Mouse (Mus musculus): ENCODE data around the gene Gm867. TPM values are rescaled to one million over a fixed set of nuclear protein-coding genes. Genes with fewer than 3 reads are reported as not detected.

The Gm867 gene
- polyA plus RNA-seq, 1 experiment from 2014 or later, result not detected

DNA sequence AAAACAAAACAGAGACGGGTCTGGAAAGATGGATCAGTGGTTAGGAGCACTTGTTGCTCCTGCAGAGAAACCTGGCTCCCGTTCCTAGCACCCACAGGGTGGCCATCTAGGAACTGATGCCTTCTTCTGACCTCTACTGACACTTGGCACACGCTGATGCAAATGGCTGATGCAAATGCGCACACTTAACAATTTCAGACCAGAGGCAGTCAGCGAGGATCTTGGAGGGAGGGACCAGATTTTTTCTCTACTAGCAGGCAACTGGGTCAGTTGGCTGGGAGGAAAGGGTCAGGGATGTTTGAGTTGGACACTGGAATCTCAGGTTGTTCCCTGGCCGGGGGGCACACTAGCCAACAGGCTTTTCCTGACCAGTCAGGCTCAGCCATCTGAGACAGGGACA is 7.6 kb downstream of the Gm867 start, which contains the start of gene Chchd10:
TSS of gene Chchd10 (plus strand) at position 240 of the 400 bp plus-strand sequence.
- 21% methylated on average over 6 of the region's 6 CpGs for WGBS
- H3K27ac ChIP-seq, result peak within 1 kb of the TSS; percentile 85
- H3K4me3 ChIP-seq, result peak within 1 kb of the TSS; percentile 71
- H3K36me3 ChIP-seq, result peaks cover 7% of the 10 kb centered on the region
- H3K9me3 ChIP-seq, result no peaks in the 10 kb centered on the region
- peak within 1 kb of the TSS; percentile 96 for H3K9ac ChIP-seq
- peaks cover 51% of the 10 kb centered on the region for H3K4me1 ChIP-seq
- peaks cover 32% of the 10 kb centered on the region for H3K27me3 ChIP-seq
- ATAC-seq (ENCODE audit: low FRiP score, low read depth), result no peak
- peak within 1 kb of the TSS; percentile 89 for H3K4me2 ChIP-seq (replicated peaks)

DNA sequence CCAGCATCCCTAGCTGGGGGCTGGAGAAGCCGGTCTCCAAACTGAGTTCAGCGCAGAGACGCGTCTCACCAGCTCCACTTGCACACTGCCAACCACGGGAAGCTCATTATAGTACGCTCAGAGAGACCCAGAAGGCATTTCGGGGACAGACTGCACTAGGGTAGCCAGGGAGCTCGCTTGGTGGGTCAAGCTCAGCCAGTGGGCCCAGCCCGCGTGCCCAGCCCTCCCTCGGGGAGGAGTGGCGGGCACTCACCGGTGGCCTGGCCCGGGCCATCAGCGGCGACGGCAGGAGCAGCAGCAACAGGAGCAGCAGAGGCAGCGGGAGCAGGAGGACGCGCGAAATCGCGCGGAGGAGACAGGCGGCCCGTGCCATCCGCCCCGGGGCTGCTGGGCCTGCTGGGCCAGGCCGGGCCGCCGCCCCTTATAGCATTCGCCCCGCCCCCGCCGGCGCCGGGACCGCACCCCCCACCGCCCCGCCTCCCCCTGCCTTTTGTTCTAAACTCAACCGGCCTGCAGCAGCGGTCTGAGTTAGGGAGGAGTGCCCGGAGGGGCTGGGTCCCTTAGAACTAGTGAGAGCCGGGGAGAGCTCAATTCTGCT is 8.3 kb downstream of the Gm867 start:
- H3K9ac ChIP-seq, result peak overlapping the region; percentile 96
- no peaks in the 10 kb centered on the region for H3K9me3 ChIP-seq
- H3K4me2 ChIP-seq (replicated peaks), result peak overlapping the region; percentile 89
- H3K4me1 ChIP-seq, result peaks cover 51% of the 10 kb centered on the region
- peak; percentile 80 for ATAC-seq (ENCODE audit: low FRiP score, low read depth)
- peak overlapping the region; percentile 71 for H3K4me3 ChIP-seq
- H3K27me3 ChIP-seq, result peaks cover 25% of the 10 kb centered on the region
- WGBS, result under 1% methylated on average over 44 of the region's 44 CpGs
- H3K27ac ChIP-seq, result peak overlapping the region; percentile 85
- H3K36me3 ChIP-seq, result peaks cover 14% of the 10 kb centered on the region

DNA sequence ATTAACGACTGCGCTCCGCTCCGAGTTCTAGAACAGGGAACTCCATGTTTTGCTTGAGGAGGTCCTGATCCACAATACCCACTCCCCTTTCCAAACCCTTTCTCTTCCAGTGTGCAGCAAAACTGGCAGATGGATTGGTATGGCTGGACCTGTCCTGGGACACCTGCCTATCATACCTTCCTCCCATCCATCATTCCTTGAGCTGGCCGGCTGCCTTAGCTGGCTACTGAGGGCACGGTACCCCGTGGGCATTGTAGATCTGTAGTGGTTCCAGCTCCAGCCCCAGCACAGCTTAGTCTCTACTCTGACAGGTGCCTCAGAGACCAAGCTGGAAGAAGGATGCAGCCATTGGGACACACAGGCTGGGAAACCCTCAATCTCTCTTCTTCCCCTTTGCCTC is 9.2 kb downstream of the Gm867 start:
- H3K36me3 ChIP-seq, result peaks cover 22% of the 10 kb centered on the region
- WGBS, result 16% methylated on average over 7 of the region's 7 CpGs
- peak overlapping the region; percentile 89 for H3K4me2 ChIP-seq (replicated peaks)
- H3K9ac ChIP-seq, result peak overlapping the region; percentile 96
- ATAC-seq (ENCODE audit: low FRiP score, low read depth), result no peak
- peaks cover 16% of the 10 kb centered on the region for H3K27me3 ChIP-seq
- H3K4me3 ChIP-seq, result peak overlapping the region; percentile 71
- H3K4me1 ChIP-seq, result peaks cover 51% of the 10 kb centered on the region
- peak overlapping the region; percentile 85; the same call in 1 of the 2 replicates for H3K27ac ChIP-seq
- no peaks in the 10 kb centered on the region for H3K9me3 ChIP-seq

DNA sequence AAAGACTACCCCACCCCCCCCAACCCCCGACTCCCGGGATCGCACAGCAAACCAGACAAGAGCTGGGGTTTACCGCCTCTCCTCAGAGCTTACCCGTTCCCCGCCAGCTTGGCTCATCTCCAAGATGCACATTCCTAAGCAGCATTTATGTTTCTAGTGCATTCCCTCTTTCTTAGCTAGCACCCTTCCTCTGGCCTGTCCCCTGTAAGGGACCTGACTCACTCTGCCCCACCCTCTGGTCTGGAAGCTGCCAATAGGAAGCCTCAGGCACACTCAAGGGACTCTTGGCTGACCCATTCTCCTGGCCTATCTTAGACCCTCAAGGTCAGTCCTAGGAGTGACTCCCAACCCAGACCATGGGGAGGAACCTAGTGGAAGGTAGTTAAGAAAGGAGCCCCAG is 10.2 kb downstream of the Gm867 start:
- 8% methylated on average over 6 of the region's 6 CpGs for WGBS
- H3K27me3 ChIP-seq, result peaks cover 6% of the 10 kb centered on the region
- peak; percentile 46; the same call in 1 of the 2 replicates for ATAC-seq (ENCODE audit: low FRiP score, low read depth)
- H3K9ac ChIP-seq, result peak overlapping the region; percentile 48; the same call in 1 of the 2 replicates
- H3K27ac ChIP-seq, result peak overlapping the region; percentile 40
- no peaks in the 10 kb centered on the region for H3K9me3 ChIP-seq
- peak overlapping the region; percentile 89 for H3K4me2 ChIP-seq (replicated peaks)
- peaks cover 32% of the 10 kb centered on the region for H3K36me3 ChIP-seq
- peak overlapping the region; percentile 71 for H3K4me3 ChIP-seq
- peaks cover 41% of the 10 kb centered on the region for H3K4me1 ChIP-seq

DNA sequence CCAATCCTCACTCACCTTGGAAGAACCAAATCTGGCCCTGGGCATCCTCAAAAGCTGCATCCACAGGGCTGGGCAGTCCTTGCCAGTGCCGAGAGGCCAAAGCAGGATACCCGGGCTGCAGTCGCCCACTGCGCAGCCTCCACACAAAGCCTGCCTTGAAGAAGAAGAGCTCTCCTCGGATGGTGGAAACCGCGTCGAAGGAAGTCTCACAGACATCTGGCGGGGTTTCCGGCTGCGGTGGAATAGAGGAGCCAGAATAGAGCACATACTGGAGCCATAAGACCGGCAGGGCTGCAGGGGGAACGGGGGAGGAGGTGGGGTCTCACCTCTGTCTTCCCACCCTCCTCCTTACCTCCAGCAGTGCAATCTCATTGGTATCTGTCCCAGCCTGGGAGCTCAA is 14.1 kb downstream of the Gm867 start:
- ATAC-seq (ENCODE audit: low FRiP score, low read depth), result no peak
- peaks cover 39% of the 10 kb centered on the region for H3K4me1 ChIP-seq
- H3K4me2 ChIP-seq (replicated peaks), result no peak overlapping the region
- 72% methylated on average over 13 of the region's 13 CpGs for WGBS
- no peak overlapping the region for H3K9ac ChIP-seq
- peaks cover 59% of the 10 kb centered on the region for H3K36me3 ChIP-seq
- no peak overlapping the region for H3K4me3 ChIP-seq
- no peak overlapping the region for H3K27ac ChIP-seq
- no peaks in the 10 kb centered on the region for H3K9me3 ChIP-seq
- peaks cover 1% of the 10 kb centered on the region; the same call in 1 of the 2 replicates for H3K27me3 ChIP-seq

DNA sequence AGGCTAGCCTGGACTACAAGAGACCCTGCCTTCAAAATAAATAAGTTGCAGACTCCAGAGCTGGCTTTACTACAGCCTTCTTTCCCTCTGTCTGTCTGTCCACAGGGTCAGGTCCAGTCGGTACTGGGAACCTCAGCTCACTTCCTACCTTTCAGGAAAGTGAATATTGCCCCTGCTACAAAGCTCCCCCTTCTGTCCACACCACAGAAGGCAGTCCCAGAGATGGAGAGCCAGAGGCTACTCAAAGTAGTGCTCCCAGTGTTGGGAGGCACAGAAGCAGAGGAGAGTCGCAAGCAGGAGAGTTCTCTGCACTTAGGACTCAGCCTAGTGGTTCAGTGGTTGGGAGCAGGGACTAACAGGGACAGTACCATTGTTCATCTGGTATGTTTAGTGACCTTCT is 16.1 kb downstream of the Gm867 start:
- WGBS, result 62% methylated on average over 2 of the region's 2 CpGs
- Histone ChIP-seq H3K27ac (no peak overlapping the region), H3K4me1 (peaks cover 32% of the 10 kb centered on the region), H3K27me3 (no peaks in the 10 kb centered on the region), H3K4me3 (no peak overlapping the region), H3K4me2 (replicated peaks) (no peak overlapping the region), H3K9ac (no peak overlapping the region), H3K36me3 (peaks cover 63% of the 10 kb centered on the region), H3K9me3 (no peaks in the 10 kb centered on the region)
- ATAC-seq (ENCODE audit: low FRiP score, low read depth), result no peak

DNA sequence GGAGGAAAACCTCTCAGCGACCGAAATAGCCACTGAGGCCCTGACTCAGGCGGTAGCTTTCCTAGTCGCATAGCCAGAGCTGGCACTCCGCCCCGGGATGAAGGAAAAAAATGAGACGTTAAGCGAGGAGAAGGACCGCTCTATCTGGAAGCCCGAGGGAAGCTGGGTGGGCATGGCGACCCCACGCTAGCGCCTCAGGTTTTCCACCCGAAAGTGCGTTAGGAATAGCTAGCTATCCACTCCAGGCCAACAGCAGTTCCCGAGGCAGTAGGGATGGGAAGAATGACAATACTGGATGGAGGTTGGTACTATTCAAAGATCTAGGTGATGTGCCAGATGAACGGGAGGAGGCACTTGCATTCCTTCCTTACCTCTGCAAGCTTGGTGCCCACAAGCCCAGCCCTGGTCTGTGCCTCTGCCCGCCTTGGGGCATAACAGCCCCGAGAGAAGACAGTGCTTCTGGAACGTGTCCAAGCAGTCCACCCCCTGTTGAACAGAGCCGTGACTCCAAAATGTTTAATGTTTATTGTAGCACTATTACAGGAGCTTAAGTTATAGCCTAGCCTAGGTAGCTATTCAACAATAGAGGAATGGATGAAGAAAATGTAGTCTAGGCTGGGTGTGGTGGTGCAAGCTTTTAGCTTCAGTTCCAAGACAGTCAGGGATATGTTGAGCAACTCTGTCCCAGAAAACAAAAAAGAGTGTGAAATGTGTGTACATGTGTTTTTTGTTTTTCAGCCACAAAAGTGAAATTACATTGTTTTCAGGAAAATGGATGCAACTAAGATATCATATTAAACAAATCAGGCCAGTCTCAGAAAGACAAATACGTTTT is 18.5 kb downstream of the Gm867 start:
- H3K27ac ChIP-seq, result peak overlapping the region; percentile 93
- ATAC-seq (ENCODE audit: low FRiP score, low read depth), result peak; percentile 9; the same call in 1 of the 2 replicates
- WGBS, result 4% methylated on average over 22 of the region's 22 CpGs
- H3K27me3 ChIP-seq, result no peaks in the 10 kb centered on the region
- H3K4me2 ChIP-seq (replicated peaks), result peak overlapping the region; percentile 89
- peaks cover 51% of the 10 kb centered on the region for H3K4me1 ChIP-seq
- H3K9ac ChIP-seq, result peak overlapping the region; percentile 96
- H3K4me3 ChIP-seq, result peak overlapping the region; percentile 84
- H3K36me3 ChIP-seq, result peaks cover 63% of the 10 kb centered on the region
- no peaks in the 10 kb centered on the region for H3K9me3 ChIP-seq

DNA sequence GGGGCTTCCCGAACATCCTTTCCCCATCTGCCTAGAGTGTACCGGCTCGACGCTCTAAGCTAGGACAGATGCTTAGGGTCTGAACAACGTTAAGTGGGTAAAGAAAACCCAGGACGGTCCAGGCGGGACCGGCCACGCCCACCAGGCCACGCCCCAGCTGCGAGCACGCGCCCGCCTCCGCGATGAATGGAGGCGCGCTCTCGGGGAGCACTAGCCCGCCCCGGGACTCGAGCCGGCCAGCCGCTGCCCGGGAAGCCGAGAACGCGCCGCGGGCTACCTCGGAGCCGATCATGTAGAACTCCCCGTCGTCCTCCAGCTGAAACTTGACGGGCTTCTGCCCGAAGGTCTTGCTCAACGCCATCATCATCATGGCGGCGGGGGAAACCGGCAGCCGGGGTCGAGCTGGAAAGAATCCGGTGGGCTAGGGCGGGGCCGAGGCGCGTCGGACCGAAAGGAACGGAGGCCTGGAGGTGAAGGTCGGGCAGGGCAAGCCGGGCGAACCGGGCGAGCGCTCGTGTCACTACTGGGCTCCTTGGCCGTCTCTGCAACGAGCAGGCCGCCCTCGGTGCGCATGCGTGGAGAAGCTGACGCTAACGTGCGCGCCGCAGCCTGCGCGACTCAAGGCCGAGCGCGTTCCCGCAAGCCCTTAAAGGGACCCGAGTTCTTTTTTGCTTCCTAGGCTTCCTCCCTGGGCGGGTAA is 19.3 kb downstream of the Gm867 start, which contains the start of gene Smarcb1:
TSS of gene Smarcb1 (minus strand) at position 592 of the 700 bp plus-strand sequence.
- Histone ChIP-seq H3K4me1 (peaks cover 59% of the 10 kb centered on the region), H3K4me2 (replicated peaks) (peak within 1 kb of the TSS; percentile 89), H3K9ac (peak within 1 kb of the TSS; percentile 96), H3K36me3 (peaks cover 63% of the 10 kb centered on the region), H3K9me3 (no peaks in the 10 kb centered on the region), H3K27me3 (no peaks in the 10 kb centered on the region), H3K27ac (peak within 1 kb of the TSS; percentile 93), H3K4me3 (peak within 1 kb of the TSS; percentile 84)
- 1% methylated on average over 76 of the region's 76 CpGs for WGBS
- peak; percentile 87 for ATAC-seq (ENCODE audit: low FRiP score, low read depth)

DNA sequence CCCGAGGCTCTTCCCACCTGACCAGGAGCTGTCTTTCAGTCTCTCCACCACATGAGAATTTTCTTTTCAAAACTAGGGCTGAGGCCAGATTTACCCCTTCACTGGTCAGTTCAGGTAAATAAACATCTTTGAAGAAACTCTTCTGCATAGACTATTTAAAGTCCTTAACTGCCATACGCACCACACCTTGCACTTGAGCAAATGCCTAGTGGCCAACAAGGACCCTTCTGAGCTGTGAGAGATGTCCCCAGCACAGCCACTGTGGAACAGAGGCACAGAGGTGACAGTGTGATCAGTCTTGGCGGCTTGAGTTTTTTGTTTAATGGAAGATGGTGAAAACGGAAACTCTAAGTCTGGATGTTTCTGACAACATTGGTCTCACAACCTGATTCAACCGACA is 21.4 kb downstream of the Gm867 start:
- 87% methylated on average over 5 of the region's 5 CpGs for WGBS
- H3K4me2 ChIP-seq (replicated peaks), result no peak overlapping the region
- no peak overlapping the region for H3K27ac ChIP-seq
- ATAC-seq (ENCODE audit: low FRiP score, low read depth), result no peak
- no peak overlapping the region for H3K4me3 ChIP-seq
- peaks cover 62% of the 10 kb centered on the region for H3K36me3 ChIP-seq
- peak overlapping the region; percentile 31; the same call in 1 of the 2 replicates for H3K9ac ChIP-seq
- H3K9me3 ChIP-seq, result no peaks in the 10 kb centered on the region
- no peaks in the 10 kb centered on the region for H3K27me3 ChIP-seq
- H3K4me1 ChIP-seq, result peaks cover 66% of the 10 kb centered on the region

DNA sequence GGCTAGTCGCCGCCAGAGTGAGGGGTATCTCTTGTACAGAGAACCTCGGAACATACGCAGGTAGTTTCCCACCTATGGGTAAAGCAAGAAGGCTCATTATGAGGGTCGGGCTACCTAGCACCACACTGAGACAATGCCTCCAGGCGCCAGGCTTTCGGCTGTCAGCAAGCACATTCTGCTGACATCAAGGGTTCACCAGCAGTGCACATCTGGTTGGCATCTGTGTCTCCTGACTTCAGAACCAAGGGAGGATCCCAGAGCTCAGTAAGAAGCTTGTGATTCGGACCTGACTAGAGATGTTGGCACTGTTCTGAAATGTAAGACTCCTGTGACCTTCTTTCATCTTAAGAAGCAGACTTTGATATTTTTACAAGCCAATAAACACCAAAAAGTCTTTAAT is 23.6 kb downstream of the Gm867 start:
- 31% methylated on average over 8 of the region's 8 CpGs for WGBS
- Histone ChIP-seq H3K4me2 (replicated peaks) (no peak overlapping the region), H3K27ac (peak overlapping the region; percentile 34; the same call in 1 of the 2 replicates), H3K4me3 (no peak overlapping the region), H3K4me1 (peaks cover 50% of the 10 kb centered on the region), H3K9me3 (no peaks in the 10 kb centered on the region), H3K27me3 (no peaks in the 10 kb centered on the region), H3K9ac (no peak overlapping the region), H3K36me3 (peaks cover 65% of the 10 kb centered on the region)
- peak; percentile 29; the same call in 1 of the 2 replicates for ATAC-seq (ENCODE audit: low FRiP score, low read depth)

DNA sequence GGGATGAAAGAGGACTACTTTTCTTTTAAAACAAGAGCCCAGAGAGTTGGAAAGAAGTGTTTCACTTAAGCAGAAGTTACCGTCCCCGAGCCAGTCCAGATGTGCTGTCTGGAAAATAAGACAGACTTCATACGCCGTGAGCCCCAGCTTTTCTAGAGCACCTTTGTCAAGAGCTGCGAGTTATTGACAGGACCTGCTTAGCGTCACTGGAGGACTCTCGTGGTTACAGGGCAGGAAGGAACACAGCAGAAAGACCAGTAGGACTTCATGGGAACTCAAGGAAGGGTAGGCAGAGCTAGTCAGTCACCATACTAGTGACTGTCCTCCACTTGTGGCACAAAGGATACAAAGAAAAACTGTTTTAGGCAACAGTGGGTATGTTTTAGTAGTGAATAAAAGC is 24.9 kb downstream of the Gm867 start:
- no peak overlapping the region for H3K4me3 ChIP-seq
- no peaks in the 10 kb centered on the region for H3K27me3 ChIP-seq
- peaks cover 78% of the 10 kb centered on the region for H3K36me3 ChIP-seq
- 67% methylated on average over 7 of the region's 7 CpGs for WGBS
- H3K4me1 ChIP-seq, result peaks cover 49% of the 10 kb centered on the region
- 0 out of 2 replicates have a peak overlapping the region, but pooled peaks have one; percentile 13 for H3K9ac ChIP-seq
- ATAC-seq (ENCODE audit: low FRiP score, low read depth), result no peak
- H3K9me3 ChIP-seq, result no peaks in the 10 kb centered on the region
- no peak overlapping the region for H3K4me2 ChIP-seq (replicated peaks)
- peak overlapping the region; percentile 34; the same call in 1 of the 2 replicates for H3K27ac ChIP-seq

Measured in limb, embryonic 13.5 days (tissue).